ENCODE assay signal across 8 mouse cellular contexts in the genomic region with DNA sequence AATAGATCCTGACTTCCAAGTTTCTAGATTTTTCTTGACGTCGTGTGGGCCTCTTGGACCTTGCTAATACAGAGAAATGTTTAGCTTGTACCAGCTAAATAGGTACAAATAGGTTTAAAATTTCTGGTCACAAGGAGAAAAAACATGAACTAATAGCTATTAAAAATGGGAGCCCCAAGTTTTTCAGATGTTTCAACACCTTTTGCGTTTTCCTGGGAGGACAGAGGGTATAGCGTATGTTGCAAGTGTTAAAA. TPM values are rescaled to one million over a fixed set of nuclear protein-coding genes. Genes with fewer than 3 reads are reported as not detected.
DNase-seq lines count a peak whose midpoint lies in the region; ATAC-seq and TF ChIP-seq lines count a peak whose summit lies in the region.

No protein-coding gene starts in this region.

- peak overlapping the region; percentile 58 for H3K4me3 ChIP-seq in kidney, adult 2 months (ENCODE audit: insufficient read depth, low read depth, low read length)
- H3K4me3 ChIP-seq in bone marrow, adult 2 months (replicated peaks; ENCODE audit: control insufficient read depth, low read depth, low read length): peak overlapping the region; percentile 82
- peak overlapping the region; percentile 87 for H3K4me3 ChIP-seq in hindbrain, embryonic 13.5 days
- peak overlapping the region; percentile 99 for H3K4me3 ChIP-seq in midbrain, embryonic 13.5 days (replicated peaks)

- WGBS in kidney, adult 2 months: 0% methylated on average over 4 of the region's 4 CpGs
- under 1% methylated on average over 4 of the region's 4 CpGs for WGBS in bone marrow, adult 2 months
- under 1% methylated on average over 4 of the region's 4 CpGs for WGBS in hindbrain, embryonic 13.5 days
- under 1% methylated on average over 4 of the region's 4 CpGs for WGBS in midbrain, embryonic 13.5 days

- intact Hi-C loops in left cerebral cortex, postnatal 4 days (cut with DNase I): loop anchor here (1.0 kb wide), 1 partner anchor 43 kb away; no protein-coding TSS in a partner anchor

- no peak for ATAC-seq in hindbrain, embryonic 13.5 days (ENCODE audit: low FRiP score)
- no peak for ATAC-seq in midbrain, embryonic 13.5 days

- peak overlapping the region; percentile 99 for H3K27ac ChIP-seq in kidney, adult 2 months (ENCODE audit: insufficient read depth, low read depth, low read length)
- peak overlapping the region; percentile 100 for H3K27ac ChIP-seq in bone marrow, adult 2 months (ENCODE audit: control insufficient read depth, insufficient read depth, low read depth, low read length, poor library complexity)
- peak overlapping the region; percentile 100 for H3K27ac ChIP-seq in hindbrain, embryonic 13.5 days
- peak overlapping the region; percentile 100 for H3K27ac ChIP-seq in midbrain, embryonic 13.5 days

- peak overlapping the region; percentile 99 for H3K4me2 ChIP-seq in hindbrain, embryonic 13.5 days
- H3K4me2 ChIP-seq in midbrain, embryonic 13.5 days (replicated peaks): peak overlapping the region; percentile 82

- H3K36me3 ChIP-seq in kidney, adult 2 months (ENCODE audit: control insufficient read depth, insufficient read depth, low read length): peaks cover 21% of the 10 kb centered on the region
- H3K36me3 ChIP-seq in hindbrain, embryonic 13.5 days: peaks cover 9% of the 10 kb centered on the region
- H3K36me3 ChIP-seq in midbrain, embryonic 13.5 days: peaks cover 8% of the 10 kb centered on the region

- peak overlapping the region; percentile 99 for H3K9ac ChIP-seq in hindbrain, embryonic 13.5 days
- peak overlapping the region; percentile 89 for H3K9ac ChIP-seq in midbrain, embryonic 13.5 days (replicated peaks)

- peaks cover 27% of the 10 kb centered on the region for H3K4me1 ChIP-seq in kidney, adult 2 months (ENCODE audit: control insufficient read depth, insufficient read depth, low read length)
- peaks cover 1% of the 10 kb centered on the region; the same call in 1 of the 2 replicates for H3K4me1 ChIP-seq in bone marrow, adult 2 months (ENCODE audit: control insufficient read depth, insufficient read depth, low read length)
- peaks cover 40% of the 10 kb centered on the region for H3K4me1 ChIP-seq in hindbrain, embryonic 13.5 days (replicated peaks)
- H3K4me1 ChIP-seq in midbrain, embryonic 13.5 days (replicated peaks): peaks cover 41% of the 10 kb centered on the region

- DNase-seq in kidney, adult 2 months: no peak
- DNase-seq in kidney, postnatal 4 days: no peak
- no peak for DNase-seq in adrenal gland, adult 18-20 months (ENCODE audit: low spot score in 2 of 2)
- DNase-seq in cerebellum, adult 9-11 months: no peak
- DNase-seq in left cerebral cortex, postnatal 4 days: no peak

- no peak for TF ChIP-seq CTCF in kidney, adult 2 months (conservative IDR thresholded peaks at IDR 0.05; ENCODE audit: insufficient read depth, insufficient read length, low read depth, low read length)
- no peak for TF ChIP-seq CTCF in bone marrow, adult 2 months (IDR thresholded peaks at IDR 0.05; ENCODE audit: control insufficient read depth, insufficient read depth, low read length)

- no peak for TF ChIP-seq POLR2A in kidney, adult 2 months (IDR thresholded peaks at IDR 0.05; ENCODE audit: low read depth, low read length)
- no peak for TF ChIP-seq POLR2A in bone marrow, adult 2 months (IDR thresholded peaks at IDR 0.05; ENCODE audit: borderline replicate concordance, control insufficient read depth, low read depth, low read length)

- H3K27me3 ChIP-seq in kidney, adult 2 months (replicated peaks; ENCODE audit: control insufficient read depth, insufficient read depth, low read length): no peaks in the 10 kb centered on the region
- H3K27me3 ChIP-seq in hindbrain, embryonic 13.5 days: no peaks in the 10 kb centered on the region
- H3K27me3 ChIP-seq in midbrain, embryonic 13.5 days: no peaks in the 10 kb centered on the region

- H3K9me3 ChIP-seq in hindbrain, embryonic 13.5 days: no peaks in the 10 kb centered on the region
- H3K9me3 ChIP-seq in midbrain, embryonic 13.5 days: no peaks in the 10 kb centered on the region

RNA-seq across cellular contexts. Expression of a gene that starts 31.5 kb away (rescaled TPM):
- 107 and 134 TPM in 2 replicates for polyA plus RNA-seq in kidney, adult 2 months (2012; rRNA removed)
- 26.8 and 38.8 TPM in 2 replicates for polyA plus RNA-seq in bone marrow, adult 2 months (2011; ENCODE audit: insufficient read depth, insufficient read length, low replicate concordance, missing spikeins)
- 67.6 and 72.4 TPM in 2 replicates for polyA plus RNA-seq in hindbrain, embryonic 13.5 days (2015; fragmentation: Nextera tagmentation; extraction: Ambion mirVana)
- 64.9 and 70.0 TPM in 2 replicates for polyA plus RNA-seq in midbrain, embryonic 13.5 days (2015; fragmentation: Nextera tagmentation; extraction: Ambion mirVana)
- 100 to 1,000 TPM in 1 of 2 experiments, 10 to 100 TPM in 1; 92.3 to 105 TPM for total RNA-seq in adrenal gland, adult 18-20 months (2021)
- 10 to 100 TPM; 81.7 to 81.8 TPM for total RNA-seq in left cerebral cortex, postnatal 4 days (2021)
